Mouse (Mus musculus): ENCODE results near the gene Col26a1. TPM values are rescaled to one million over a fixed set of nuclear protein-coding genes. Genes with fewer than 3 reads are reported as not detected.
A peak's percentile ranks its signal among the peaks of the same experiment; 100 is the strongest.

Col26a1 gene
- polyA plus RNA-seq, 1 experiment from 2014 or later = 1.6 TPM

DNA sequence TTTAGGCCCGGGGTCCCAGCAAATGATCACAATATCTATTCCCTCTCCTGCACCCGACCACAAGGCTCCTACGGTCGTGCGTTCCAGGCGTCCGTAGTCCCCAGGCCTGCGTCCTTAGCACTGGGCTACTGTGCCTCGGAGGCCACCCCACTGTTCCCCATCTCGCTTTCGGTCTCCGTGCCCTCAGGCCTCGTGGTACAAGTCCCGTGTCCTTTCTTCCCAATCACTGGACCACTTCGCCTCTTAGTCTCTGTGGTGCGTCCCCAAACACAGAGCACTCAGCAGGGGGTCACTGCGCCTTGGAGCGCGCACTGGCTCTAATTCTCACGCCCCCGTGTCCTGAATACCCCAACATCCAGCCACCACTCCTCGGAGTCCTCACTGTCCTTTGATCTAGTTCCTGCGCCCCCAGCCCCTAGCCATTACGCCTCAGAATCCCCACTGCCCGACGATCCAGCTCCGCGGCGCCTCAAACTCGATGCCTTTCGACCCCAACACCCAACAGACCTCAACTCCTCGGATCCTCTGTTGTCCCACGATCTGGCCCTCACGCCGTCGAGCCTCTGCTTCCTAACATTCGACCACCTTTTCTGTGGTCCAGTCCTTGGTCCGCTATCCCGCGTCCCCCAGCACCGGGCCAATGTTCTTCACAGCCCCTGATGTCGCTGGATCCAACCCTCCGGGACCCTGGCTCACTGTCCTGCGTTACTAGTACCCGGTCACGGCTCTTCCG, 788 bp downstream of the Col26a1 start:
- no peak overlapping the region for H3K9ac ChIP-seq (replicated peaks; ENCODE audit: low read depth)
- H3K36me3 ChIP-seq (ENCODE audit: insufficient read depth, low read length) = no peaks in the 10 kb centered on the region
- TF ChIP-seq CTCF (IDR thresholded peaks at IDR 0.05) (no peak), EP300 (IDR thresholded peaks at IDR 0.05) (no peak)
- 4% methylated on average over 47 of the region's 47 CpGs for WGBS
- DNase-seq (ENCODE audit: low spot score) (no peak), ATAC-seq (no peak)
- peaks cover 28% of the 10 kb centered on the region for H3K27me3 ChIP-seq (replicated peaks; ENCODE audit: insufficient read depth, low read length)
- peak overlapping the region; percentile 47 for H3K4me2 ChIP-seq (replicated peaks; ENCODE audit: low read depth, low read length)
- no peaks in the 10 kb centered on the region for H3K9me3 ChIP-seq (ENCODE audit: low read length)
- H3K4me3 ChIP-seq (ENCODE audit: low read depth, low read length) = peak overlapping the region; percentile 31
- H3K4me1 ChIP-seq (ENCODE audit: insufficient read depth, low read depth, low read length) = no peaks in the 10 kb centered on the region; the same call in 1 of the 2 replicates
- no peak overlapping the region for H3K27ac ChIP-seq (ENCODE audit: low read length)

DNA sequence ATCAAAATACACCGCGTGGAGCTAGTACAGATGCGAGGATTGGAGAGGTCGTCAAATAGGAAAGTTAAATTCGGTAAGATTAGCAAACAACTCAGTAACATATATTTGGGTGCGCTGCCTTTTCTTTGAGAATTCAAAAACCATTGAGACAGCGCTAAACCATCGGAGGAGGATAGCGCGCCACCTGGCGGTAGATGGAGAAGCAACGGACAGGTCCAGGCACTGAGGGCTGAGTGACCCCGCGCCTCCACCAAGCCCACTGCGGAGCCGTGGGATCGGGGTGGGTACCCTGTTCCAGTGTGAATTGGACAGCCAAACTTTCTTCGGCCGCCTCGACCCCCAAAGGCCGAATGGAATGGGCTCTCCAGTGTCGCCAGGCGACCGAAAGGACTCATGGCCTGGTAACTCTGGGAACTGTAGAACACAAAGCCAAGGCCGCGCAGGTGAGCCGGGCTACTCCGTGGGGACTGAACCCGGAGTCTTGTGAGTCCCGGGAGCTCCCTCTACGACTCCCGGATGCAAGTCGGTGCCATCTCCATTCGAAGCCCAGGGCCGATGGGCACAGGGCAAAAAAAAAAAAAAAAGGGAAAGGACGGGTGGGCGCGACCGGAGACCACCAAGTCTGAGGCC, 1.5 kb downstream of the Col26a1 start:
- H3K9ac ChIP-seq (replicated peaks; ENCODE audit: low read depth) = no peak overlapping the region
- H3K4me3 ChIP-seq (ENCODE audit: low read depth, low read length) = peak overlapping the region; percentile 31
- no peak overlapping the region for H3K27ac ChIP-seq (ENCODE audit: low read length)
- H3K9me3 ChIP-seq (ENCODE audit: low read length) = no peaks in the 10 kb centered on the region
- ATAC-seq (peak; percentile 71), DNase-seq (ENCODE audit: low spot score) (peak; percentile 83)
- no peaks in the 10 kb centered on the region; the same call in 1 of the 2 replicates for H3K4me1 ChIP-seq (ENCODE audit: insufficient read depth, low read depth, low read length)
- H3K4me2 ChIP-seq (replicated peaks; ENCODE audit: low read depth, low read length) = peak overlapping the region; percentile 47
- WGBS = 4% methylated on average over 36 of the region's 39 CpGs
- H3K27me3 ChIP-seq (replicated peaks; ENCODE audit: insufficient read depth, low read length) = peaks cover 28% of the 10 kb centered on the region
- H3K36me3 ChIP-seq (ENCODE audit: insufficient read depth, low read length) = no peaks in the 10 kb centered on the region
- TF ChIP-seq EP300 (IDR thresholded peaks at IDR 0.05) (no peak), CTCF (IDR thresholded peaks at IDR 0.05) (peak; percentile 92)

DNA sequence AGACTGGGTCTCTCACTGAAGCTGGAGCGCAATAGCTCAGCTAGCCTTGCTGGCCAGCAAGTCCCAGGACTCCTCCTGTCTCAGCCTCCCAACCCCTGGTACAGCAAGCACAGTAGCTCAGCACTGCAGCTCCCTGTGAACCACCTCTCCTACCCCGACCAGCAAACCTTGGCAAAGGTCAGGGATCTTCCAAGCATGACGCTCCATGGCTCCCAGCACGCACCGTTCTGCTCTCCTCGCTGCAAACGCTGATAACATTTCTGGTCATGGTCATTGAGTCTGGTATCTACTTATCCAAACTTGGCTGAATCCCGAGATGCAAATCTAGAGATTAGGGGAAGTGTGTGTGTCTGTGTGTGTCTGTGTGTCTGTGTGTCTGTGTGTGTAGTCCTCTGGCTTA, 2.9 kb downstream of the Col26a1 start:
- Histone ChIP-seq H3K9ac (replicated peaks; ENCODE audit: low read depth) (no peak overlapping the region), H3K4me1 (ENCODE audit: insufficient read depth, low read depth, low read length) (no peaks in the 10 kb centered on the region; the same call in 1 of the 2 replicates), H3K27me3 (replicated peaks; ENCODE audit: insufficient read depth, low read length) (peaks cover 28% of the 10 kb centered on the region), H3K9me3 (ENCODE audit: low read length) (no peaks in the 10 kb centered on the region), H3K27ac (ENCODE audit: low read length) (no peak overlapping the region), H3K36me3 (ENCODE audit: insufficient read depth, low read length) (no peaks in the 10 kb centered on the region), H3K4me3 (ENCODE audit: low read depth, low read length) (no peak overlapping the region), H3K4me2 (replicated peaks; ENCODE audit: low read depth, low read length) (no peak overlapping the region)
- WGBS = 70% methylated on average over 8 of the region's 8 CpGs
- no peak for DNase-seq (ENCODE audit: low spot score)
- no peak for TF ChIP-seq EP300 (IDR thresholded peaks at IDR 0.05)
- no peak for TF ChIP-seq CTCF (IDR thresholded peaks at IDR 0.05)
- ATAC-seq = no peak

DNA sequence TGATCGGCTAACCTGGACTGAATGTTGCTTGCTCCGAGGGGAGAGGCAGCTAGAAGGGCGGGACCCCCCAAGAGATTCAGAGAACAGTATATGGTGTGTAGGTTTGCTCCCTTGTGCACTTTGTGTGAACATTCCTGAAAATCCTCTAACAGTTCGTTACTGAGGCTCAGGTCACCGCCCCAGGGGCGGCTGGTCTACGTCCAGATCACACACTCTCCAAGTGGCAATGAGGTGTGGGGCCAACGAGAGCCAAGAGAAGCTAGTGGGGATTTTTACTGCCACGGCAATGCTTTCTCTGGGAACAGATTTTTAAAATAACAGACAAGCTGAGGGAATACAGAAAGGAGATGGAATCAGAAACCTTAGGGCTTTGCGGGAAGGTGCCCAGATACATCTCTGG, 8.7 kb downstream of the Col26a1 start:
- Histone ChIP-seq H3K27ac (ENCODE audit: low read length) (no peak overlapping the region), H3K9me3 (ENCODE audit: low read length) (no peaks in the 10 kb centered on the region), H3K4me2 (replicated peaks; ENCODE audit: low read depth, low read length) (no peak overlapping the region), H3K27me3 (replicated peaks; ENCODE audit: insufficient read depth, low read length) (no peaks in the 10 kb centered on the region), H3K9ac (replicated peaks; ENCODE audit: low read depth) (no peak overlapping the region), H3K4me3 (ENCODE audit: low read depth, low read length) (no peak overlapping the region), H3K36me3 (ENCODE audit: insufficient read depth, low read length) (no peaks in the 10 kb centered on the region), H3K4me1 (ENCODE audit: insufficient read depth, low read depth, low read length) (no peaks in the 10 kb centered on the region)
- DNase-seq (ENCODE audit: low spot score) (peak; percentile 19), ATAC-seq (no peak)
- no peak for TF ChIP-seq EP300 (IDR thresholded peaks at IDR 0.05)
- TF ChIP-seq CTCF (IDR thresholded peaks at IDR 0.05) = no peak
- 43% methylated on average over 10 of the region's 10 CpGs for WGBS

DNA sequence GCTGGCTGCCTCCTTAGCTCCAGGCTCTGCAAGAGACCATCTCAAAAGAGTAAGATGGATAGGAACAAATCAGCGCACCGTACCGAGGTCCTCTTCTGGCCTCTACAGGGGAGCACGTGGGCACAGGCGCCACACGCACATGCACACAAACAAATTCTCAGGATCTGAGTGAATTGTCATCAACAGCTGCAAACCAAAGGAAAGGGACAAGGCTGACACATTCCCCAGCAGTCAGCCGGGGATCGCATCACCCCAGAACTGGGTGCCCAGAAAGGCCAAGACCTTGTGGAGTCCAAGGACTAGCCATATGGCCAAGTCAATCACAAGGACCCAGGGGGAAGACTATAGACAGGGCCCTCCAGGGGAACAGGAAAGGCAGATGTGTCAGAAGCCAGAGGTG, 10.6 kb downstream of the Col26a1 start:
- no peak for TF ChIP-seq CTCF (IDR thresholded peaks at IDR 0.05)
- TF ChIP-seq EP300 (IDR thresholded peaks at IDR 0.05) = no peak
- Histone ChIP-seq H3K27ac (ENCODE audit: low read length) (no peak overlapping the region), H3K4me3 (ENCODE audit: low read depth, low read length) (no peak overlapping the region)

DNA sequence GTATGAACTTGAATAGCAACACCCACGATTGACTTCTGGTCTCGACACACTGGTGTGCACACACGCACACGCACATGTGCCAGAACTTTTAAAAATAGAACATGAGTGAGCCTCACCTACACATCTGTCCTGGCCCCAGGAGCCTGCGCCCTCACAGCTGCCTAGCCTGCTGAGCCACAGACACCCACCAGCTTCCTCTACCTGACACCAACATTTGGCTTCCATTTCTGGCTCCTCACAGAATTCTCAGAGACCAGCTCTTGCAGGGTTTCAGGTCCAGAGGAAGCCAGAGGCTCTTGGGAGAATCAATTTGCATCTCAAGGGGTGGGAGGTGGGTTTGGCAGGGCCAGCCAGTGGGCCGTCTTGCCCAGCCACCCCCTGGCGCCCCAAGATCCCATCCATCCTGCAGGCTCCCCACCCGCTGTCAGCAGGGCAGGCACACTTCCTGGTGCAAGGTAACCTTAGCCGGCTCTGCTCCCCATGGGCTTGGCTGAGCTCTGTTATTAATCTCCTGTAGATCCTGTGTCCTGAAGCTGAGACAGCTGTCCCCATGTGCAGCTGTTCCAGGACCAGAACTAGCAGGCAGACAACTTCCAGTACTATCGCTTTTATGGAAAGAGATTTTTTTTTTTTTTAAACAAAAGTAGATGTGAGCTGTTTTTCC, 13.4 kb downstream of the Col26a1 start:
- H3K9me3 ChIP-seq (ENCODE audit: low read length) = no peaks in the 10 kb centered on the region
- H3K9ac ChIP-seq (replicated peaks; ENCODE audit: low read depth) = no peak overlapping the region
- no peak overlapping the region for H3K4me3 ChIP-seq (ENCODE audit: low read depth, low read length)
- 56% methylated on average over 10 of the region's 10 CpGs for WGBS
- no peaks in the 10 kb centered on the region for H3K4me1 ChIP-seq (ENCODE audit: insufficient read depth, low read depth, low read length)
- TF ChIP-seq EP300 (IDR thresholded peaks at IDR 0.05) (no peak), CTCF (IDR thresholded peaks at IDR 0.05) (no peak)
- DNase-seq (ENCODE audit: low spot score) (no peak), ATAC-seq (no peak)
- H3K36me3 ChIP-seq (ENCODE audit: insufficient read depth, low read length) = no peaks in the 10 kb centered on the region
- no peak overlapping the region for H3K4me2 ChIP-seq (replicated peaks; ENCODE audit: low read depth, low read length)
- H3K27me3 ChIP-seq (replicated peaks; ENCODE audit: insufficient read depth, low read length) = no peaks in the 10 kb centered on the region
- no peak overlapping the region for H3K27ac ChIP-seq (ENCODE audit: low read length)

More for the DNA sequence above, 10.6 kb downstream of the Col26a1 start:
- Histone ChIP-seq H3K27me3 (replicated peaks; ENCODE audit: insufficient read depth, low read length) (no peaks in the 10 kb centered on the region), H3K9me3 (ENCODE audit: low read length) (no peaks in the 10 kb centered on the region), H3K36me3 (ENCODE audit: insufficient read depth, low read length) (no peaks in the 10 kb centered on the region), H3K4me1 (ENCODE audit: insufficient read depth, low read depth, low read length) (no peaks in the 10 kb centered on the region), H3K4me2 (replicated peaks; ENCODE audit: low read depth, low read length) (no peak overlapping the region), H3K9ac (replicated peaks; ENCODE audit: low read depth) (no peak overlapping the region)
- DNase-seq (ENCODE audit: low spot score) = no peak
- ATAC-seq = no peak
- WGBS = 78% methylated on average over 8 of the region's 8 CpGs

All from lung, postnatal 0 days (tissue).